Mouse (Mus musculus) CD8-positive naive resting alpha-beta T cell, adult 2 months (primary cell): Measurements from ENCODE around the gene Pex14.
A peak's percentile ranks its signal among the peaks of the same experiment; 100 is the strongest.
"Not testable (repeated sequence)": the region's sequence is repeated elsewhere in the genome, so short reads cannot be mapped to it uniquely, and the experiment has no call there.

Source experiments
- DNase-seq, 2 experiments: peaks; one replicate each; pipeline ENCODE4 v3.0.0; 2022; ENCODE audit warnings: low read depth in 2 of 2, low spot score in 2 of 2

Gene Pex14

GRCm38 (mm10) chr4:149103875-149104561, 4.3 kb upstream of the Pex14 start, which contains the start of gene Dffa:
Gene Dffa (plus strand): TSS chr4:149104146.
- DNase-seq, result peak; percentile 76 to 85

GRCm38 (mm10) chr4:149101456-149101855, 1.8 kb upstream of the Pex14 start:
- no peak for DNase-seq

- not testable (repeated sequence) for DNase-seq
Observed at GRCm38 (mm10) chr4:149100449-149100848, 773 bp upstream of the Pex14 start.

GRCm38 (mm10) chr4:149098571-149098970, 1.1 kb downstream of the Pex14 start:
- DNase-seq, result no peak

- DNase-seq, result no peak
Observed at GRCm38 (mm10) chr4:149097956-149098355, 1.7 kb downstream of the Pex14 start.

GRCm38 (mm10) chr4:149091364-149091763, 8.3 kb downstream of the Pex14 start:
- DNase-seq, result no peak

GRCm38 (mm10) chr4:149085381-149085780, 14.3 kb downstream of the Pex14 start:
- DNase-seq, result no peak

- no peak for DNase-seq
Observed at GRCm38 (mm10) chr4:149081528-149081927, 18.1 kb downstream of the Pex14 start.

GRCm38 (mm10) chr4:149080111-149080510, 19.6 kb downstream of the Pex14 start:
- no peak for DNase-seq

GRCm38 (mm10) chr4:149079629-149080028, 20.0 kb downstream of the Pex14 start:
- no peak for DNase-seq

- DNase-seq, result no peak
Observed at GRCm38 (mm10) chr4:149078261-149078660, 21.4 kb downstream of the Pex14 start.

- peak; percentile 64 to 77 for DNase-seq
Observed at GRCm38 (mm10) chr4:149075871-149076575, 23.7 kb downstream of the Pex14 start.

- DNase-seq, result no peak
Observed at GRCm38 (mm10) chr4:149075073-149075472, 24.6 kb downstream of the Pex14 start.

- peak; percentile 8 to 26 for DNase-seq
Observed at GRCm38 (mm10) chr4:149066672-149067551, 32.8 kb downstream of the Pex14 start.

GRCm38 (mm10) chr4:149064061-149064854, 35.4 kb downstream of the Pex14 start:
- no peak for DNase-seq

GRCm38 (mm10) chr4:149062406-149063318, 37.0 kb downstream of the Pex14 start:
- DNase-seq, result no peak

GRCm38 (mm10) chr4:149061432-149061718, 38.3 kb downstream of the Pex14 start:
- DNase-seq, result no peak

- DNase-seq, result no peak
Observed at GRCm38 (mm10) chr4:149060621-149061431, 38.9 kb downstream of the Pex14 start.

GRCm38 (mm10) chr4:149059713-149060112, 40.0 kb downstream of the Pex14 start:
- DNase-seq, result no peak
